Mouse (Mus musculus): ENCODE data around the gene Aifm3.

Aifm3 gene

DNA sequence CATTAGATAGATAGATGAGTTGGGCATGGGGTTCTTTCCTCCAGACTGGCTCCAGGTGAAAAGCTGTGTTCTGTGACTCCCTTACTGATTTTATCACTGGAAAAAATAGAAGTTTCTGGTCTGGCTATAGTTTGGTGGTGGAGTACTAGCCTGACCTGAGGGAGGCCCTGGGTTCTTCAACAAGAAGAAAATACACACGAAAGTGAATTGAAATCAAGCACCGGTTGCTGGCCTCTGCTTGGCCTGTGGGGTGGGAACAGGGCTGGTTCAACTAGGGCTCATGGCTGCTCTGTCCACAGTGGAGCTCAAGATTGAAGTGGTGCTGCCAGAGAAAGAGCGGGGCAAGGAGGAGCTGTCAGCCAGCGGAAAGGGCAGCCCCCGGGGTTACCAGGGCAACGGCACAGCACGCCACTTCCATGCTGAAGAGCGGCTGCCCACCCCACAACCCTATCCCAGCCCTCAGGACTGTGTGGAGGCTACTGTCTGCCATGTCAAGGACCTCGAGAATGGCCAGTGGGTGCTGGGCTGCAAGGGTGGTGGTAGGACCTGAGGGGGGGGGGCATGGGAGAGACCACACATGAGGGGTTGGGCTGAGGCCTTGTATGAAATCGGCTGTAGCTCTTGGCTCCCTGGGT, 10.0 kb downstream of the Aifm3 start:
- DNase-seq (ENCODE audit: low read depth, low spot score) = no peak

DNA sequence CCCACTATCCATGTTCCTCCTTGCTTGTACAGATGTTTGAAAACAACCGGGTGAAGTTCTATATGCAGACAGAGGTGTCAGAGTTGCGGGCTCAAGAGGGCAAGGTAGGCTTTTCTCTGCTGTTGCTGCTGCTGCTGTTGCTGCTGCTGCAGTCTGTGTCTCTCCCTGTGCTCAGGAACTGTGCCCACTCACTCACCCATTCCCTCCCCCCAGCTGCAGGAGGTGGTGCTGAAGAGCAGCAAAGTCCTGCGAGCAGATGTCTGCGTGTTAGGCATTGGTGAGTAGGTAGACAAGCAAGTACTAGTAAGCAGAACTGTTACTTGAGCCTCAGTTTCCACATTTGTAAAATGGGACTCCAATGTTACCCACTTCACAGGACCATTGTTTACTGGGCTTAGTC, 13.3 kb downstream of the Aifm3 start:
- no peak for DNase-seq (ENCODE audit: low read depth, low spot score)

DNA sequence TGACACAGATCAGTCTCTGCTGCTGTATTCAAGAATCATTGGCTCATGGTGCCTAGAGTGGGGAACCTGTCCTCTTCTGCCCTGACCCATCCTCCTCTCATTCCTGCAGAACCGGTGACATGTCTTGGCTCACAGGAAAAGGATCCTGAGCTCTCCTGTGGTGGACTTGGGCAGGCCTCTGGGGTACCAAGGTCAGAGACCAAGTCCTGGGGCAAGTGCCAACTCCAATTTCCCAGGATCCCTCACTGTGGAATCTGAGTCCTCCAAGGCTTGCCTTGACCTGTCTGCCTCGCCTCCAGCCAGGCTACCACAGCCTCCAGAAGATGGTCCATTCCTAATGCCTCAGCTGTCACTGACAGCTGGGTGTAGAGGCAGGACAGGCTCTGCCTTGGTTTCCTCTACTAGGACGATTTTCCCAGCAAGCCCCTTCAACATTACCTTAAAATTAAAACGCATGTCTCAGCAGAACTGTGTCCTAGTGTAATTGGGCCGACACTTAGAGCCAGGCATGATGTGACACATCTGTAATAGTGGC, 17.7 kb downstream of the Aifm3 start:
- DNase-seq (ENCODE audit: low read depth, low spot score) = no peak

DNA sequence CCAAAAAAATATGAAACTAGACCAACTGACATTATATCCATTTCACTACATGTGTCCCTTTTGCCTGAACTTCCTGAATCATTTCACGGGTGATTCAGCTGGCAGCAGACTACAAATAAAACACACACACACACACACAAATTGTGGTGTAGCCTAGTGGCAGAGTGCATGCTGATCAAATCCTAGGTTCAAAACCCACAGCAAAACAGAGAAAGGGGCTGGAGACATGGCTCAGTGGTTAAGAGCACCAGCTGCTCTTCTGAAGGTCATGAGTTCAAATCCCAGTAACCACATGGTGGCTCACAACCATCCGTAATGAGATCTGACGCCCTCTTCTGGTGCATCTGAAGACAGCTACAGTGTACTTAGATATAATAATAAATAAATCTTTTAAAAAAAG, 18.6 kb downstream of the Aifm3 start:
- peak; percentile 51 for DNase-seq (ENCODE audit: low read depth, low spot score)

DNA sequence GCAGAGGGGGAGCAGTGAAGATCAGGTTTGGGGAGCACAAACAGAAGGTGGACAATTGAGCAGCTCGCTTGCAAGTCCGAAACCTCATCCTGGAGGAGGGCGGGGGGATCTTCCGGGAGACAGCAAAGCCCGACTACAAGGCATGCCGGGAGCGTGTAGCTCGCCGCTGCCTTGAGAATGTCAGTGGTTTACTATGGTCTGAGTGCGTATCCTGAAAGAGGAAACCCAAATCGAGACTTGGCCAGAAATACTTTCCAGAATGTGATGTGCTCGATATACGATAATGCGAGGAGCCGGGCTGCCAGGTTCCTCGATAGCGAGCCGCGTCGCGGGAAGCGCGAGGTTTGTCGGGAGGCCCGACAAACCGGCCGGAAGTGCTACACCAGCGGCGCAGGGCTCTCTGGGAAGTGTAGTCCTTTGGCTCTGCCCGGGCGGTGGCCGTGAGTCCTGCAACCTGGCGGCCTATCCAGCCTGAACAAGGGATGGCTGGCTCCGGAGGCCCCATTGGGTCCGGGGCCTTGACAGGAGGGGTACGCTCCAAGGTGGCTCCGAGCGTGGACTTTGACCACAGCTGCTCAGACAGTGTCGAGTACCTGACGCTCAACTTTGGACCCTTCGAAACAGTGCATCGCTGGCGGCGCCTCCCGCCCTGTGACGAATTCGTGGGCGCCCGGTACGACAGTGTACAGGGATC, 19.3 kb downstream of the Aifm3 start, which contains the start of gene Lztr1:
Gene Lztr1, plus strand, starts transcription at position 143 of the 694 bp plus-strand sequence.
- DNase-seq (ENCODE audit: low read depth, low spot score) = peak; percentile 94

DNA sequence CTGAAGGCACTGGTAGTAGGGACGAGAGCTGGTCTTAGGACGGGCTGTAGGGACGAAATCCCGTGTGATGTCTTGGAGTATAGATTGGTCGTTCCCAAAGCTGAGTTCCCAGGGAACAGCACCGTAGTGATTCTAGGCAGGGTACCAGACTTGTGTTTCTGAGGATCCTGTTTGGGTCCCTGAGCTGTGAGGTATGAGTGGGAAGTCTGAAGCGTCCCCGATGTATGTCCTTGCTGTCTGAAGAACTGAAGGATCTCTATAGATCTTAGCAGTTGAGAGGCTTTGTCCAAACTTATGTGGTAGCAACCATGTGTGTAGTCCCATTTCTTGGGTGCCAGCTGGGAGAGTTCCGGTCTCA, 19.8 kb downstream of the Aifm3 start:
- peak; percentile 71 for DNase-seq (ENCODE audit: low read depth, low spot score)

DNA sequence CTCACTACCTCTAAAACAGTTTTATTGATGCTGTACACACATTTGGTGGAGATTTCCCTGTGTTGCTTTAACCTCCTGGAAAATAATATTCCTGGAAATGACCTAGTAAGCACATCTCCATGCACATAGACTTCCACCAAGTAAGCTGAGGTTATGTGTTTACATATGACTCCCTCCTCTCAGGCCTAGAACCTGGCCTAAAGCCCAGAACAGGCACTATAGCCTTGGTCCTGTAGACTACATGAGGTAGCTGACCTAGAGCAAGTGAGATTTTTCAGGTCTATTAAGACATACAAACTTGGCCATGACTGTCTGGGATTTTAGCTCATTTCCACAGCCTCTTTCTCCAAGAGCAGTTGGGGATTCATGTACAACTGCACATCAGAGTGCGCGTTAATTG, 20.7 kb downstream of the Aifm3 start:
- peak; percentile 66 for DNase-seq (ENCODE audit: low read depth, low spot score)

DNA sequence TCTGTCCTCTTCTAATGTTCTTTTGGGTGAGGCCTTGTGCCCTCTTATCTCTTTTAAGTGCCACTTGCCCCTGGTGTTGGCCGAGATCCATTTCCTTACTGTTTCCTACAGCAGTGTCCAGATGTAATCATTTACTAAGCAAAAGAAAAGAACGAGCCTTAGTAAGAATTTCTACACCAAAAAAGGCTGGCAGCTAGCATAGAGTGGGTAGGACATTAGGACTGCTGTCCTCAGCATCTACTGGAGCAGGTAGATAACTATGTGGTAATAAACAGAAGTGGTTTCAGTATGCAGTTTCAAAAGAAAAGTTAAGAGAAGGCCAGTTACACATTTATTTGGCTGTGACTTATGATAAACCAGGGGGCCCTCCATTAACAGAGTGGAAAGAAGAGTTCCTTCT, 21.3 kb downstream of the Aifm3 start:
- no peak for DNase-seq (ENCODE audit: low read depth, low spot score)

DNA sequence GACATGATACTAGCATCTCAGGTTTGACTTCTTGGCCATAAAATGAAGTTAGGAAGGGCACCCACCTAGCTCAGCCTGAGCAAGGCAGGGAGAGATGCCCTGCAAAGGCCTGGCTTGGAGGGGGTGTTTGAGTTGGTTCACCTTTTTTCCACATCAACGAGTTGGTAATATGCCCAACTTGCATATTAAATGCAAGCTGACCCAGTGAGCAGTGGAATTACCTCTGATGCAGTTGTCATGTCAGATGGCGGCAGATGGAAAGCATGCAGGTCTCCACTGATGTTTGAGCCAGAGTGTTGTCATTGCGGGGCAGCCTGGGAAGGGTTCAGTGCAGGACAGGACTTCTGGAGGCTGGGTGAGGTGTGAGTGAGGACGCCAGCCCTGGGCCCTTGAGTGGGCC, 22.0 kb downstream of the Aifm3 start:
- no peak for DNase-seq (ENCODE audit: low read depth, low spot score)

DNA sequence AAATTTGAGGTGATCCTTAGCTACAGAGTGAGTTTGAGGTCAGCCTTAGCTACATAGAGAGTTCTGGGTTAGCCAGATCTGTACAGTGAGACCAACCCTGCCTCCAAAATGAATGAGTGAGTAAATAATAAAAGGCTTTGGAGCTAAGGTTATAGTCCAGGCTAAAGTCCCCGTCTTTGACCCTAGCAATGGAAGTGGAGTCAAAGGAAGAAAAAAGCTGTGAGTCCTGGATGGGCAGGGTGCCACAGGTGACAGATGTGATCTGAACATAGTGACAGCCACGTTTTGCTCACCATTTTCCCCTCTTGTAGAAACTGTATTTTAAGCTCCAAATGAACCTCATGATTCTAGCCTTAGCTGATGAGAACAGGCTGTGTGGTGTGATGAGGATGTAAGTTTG, 29.5 kb downstream of the Aifm3 start:
- no peak for DNase-seq (ENCODE audit: low read depth, low spot score)

DNA sequence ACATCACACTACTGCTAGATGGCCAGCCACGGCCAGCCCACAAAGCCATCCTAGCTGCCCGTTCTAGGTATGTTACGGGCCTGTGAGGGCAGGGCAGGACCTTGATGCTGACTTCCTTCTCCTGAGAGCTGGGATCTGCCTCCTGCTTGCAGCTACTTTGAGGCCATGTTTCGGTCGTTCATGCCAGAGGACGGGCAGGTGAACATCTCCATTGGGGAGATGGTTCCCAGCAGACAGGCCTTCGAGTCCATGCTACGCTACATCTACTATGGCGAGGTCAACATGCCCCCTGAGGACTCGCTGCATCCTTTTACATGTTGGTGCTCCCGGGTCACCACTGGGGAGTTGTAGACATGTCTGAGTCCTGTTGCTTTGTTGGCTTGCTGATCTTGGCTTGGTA, 34.7 kb downstream of the Aifm3 start:
- DNase-seq (ENCODE audit: low read depth, low spot score) = no peak

DNA sequence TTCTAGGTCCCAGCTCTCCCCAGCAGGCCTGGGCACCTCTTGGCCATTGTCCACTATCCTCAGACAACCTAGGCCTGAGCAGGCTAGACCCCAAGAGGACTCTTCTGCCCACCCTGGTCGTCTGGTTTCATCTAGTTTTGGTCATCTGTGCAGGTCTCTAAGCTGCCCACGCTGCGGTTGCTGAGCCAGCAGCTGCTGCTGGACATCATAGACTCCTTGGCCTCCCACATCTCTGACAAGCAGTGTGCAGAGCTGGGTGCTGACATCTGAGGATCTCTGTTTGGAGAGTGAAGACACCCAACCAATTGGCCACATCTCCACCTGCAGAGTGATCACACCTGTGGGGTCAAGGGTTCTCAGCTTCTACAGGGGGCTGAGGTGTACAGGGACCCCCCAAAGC, 36.1 kb downstream of the Aifm3 start:
- DNase-seq (ENCODE audit: low read depth, low spot score) = no peak

DNA sequence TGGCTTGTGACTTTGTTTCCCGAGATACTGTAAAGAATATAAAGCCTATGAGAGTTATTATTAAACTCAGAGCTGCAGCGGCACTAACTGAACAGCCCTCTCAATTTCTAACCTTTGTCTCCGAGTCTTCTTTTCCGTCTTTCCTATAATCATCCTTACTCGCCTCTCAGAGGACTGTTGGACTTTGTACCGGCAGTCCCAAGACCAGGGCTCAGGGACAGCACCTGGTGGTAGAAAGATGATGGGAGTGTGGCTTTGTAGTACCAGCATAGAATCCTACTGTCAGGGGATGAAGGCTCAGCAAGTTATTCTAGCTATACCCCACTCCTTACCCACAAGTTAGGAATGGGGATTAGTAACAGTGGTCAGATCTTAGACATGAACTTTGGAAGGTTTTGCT, 36.8 kb downstream of the Aifm3 start:
- DNase-seq (ENCODE audit: low read depth, low spot score) = no peak

DNA sequence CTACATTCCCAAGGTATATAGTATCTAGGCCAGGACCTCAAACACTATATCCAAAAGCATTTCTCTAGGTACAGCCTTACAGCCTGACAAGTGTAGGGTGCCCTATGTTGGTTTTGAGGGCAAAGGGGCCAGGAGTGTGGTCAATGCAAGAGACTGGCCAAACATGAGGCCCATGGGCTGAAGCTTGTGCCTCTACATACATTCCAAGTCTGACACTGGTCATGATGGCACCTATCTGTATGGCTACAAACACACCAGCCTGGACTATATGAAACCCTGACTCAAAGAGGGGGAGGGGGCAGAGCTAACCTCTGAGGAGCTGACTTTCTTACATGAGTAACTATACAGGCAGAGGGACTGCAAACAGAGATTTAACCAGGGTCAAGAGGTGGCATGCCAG, 38.2 kb downstream of the Aifm3 start:
- DNase-seq (ENCODE audit: low read depth, low spot score) = no peak

DNA sequence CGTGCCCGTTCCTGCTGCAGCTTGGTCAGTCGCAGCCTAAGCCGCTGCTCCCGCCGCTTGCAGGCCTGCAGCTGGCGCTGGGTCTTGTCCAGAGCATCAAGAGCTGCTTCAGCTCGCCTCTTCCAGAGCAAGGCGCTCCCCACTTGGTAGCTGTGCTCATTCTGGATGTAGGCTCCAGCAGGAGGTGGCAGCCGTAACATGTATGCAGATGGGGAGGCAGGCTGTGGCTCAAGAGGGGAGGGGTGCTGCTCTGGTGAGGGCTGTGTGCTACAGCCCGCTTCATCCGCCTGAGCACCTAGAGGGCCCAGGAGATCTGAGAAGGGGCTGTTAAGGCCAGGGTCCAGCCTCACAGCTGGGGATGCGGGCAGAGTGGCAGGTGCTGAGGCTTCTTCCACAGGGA, 38.9 kb downstream of the Aifm3 start:
- DNase-seq (ENCODE audit: low read depth, low spot score) = no peak

DNA sequence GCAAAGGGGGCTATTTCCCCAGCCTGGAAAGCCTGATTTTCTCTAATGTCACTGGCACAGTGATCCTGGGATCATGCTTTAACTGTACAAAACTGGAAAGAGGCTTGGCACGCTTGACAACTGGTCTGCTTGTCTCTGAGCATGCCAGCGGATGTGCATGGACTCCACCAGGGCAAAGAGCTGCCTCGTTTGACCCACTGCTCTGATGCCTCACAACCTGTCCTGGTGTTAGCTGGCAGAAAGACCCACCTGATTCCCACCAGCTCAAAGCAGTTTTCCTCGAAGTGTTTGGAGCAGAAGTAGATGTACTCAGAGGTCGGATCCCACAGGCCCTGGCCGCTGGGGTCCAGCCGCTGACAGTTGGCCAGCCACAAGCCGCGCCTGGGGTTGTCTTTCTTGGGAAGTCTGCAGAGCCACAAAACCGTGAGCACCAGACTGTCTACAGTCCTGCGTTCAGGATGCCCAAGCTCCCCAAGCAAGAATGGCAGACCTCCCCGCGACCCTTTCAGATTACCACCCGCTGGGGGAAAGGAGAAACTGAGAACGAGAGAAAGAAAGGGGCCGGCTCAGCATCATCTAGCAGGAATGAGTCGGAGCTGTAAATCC, 40.7 kb downstream of the Aifm3 start:
- peak; percentile 39 for DNase-seq (ENCODE audit: low read depth, low spot score)

DNA sequence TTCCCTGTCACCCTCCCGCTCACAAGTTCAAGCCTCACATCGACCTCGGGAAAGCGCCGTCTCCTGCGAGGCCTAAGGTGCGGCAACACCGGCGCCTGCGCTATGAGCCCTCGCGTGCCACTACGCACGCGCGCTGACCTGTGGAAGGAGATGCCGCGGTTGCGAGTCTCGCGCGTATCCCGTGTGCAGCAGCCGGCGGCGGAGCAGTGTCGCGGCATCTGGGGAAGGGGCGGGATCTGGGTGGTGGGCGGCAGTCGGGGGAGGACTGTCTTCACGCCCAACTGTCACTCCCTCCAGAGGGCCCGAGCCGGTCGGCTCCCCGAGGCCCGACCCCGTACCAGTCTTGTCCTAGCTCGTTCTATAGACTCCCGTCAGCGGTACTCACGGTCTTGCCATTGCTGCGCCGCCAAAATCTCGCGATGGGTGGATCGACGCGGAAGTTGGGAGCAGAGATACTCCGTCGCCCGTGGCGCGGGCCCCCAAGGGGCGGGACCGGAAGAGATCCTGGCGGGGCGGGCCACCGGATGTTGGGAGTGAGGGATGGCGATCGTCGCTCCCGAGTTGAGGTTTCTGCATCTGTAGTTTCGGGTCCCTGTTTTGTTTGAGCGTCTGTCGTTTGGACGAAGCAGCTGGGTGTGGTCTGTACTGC, 41.4 kb downstream of the Aifm3 start, which contains the start of gene Thap7:
Gene Thap7, minus strand, starts transcription at position 497 of the 649 bp plus-strand sequence.
- DNase-seq (ENCODE audit: low read depth, low spot score) = peak; percentile 98

DNA sequence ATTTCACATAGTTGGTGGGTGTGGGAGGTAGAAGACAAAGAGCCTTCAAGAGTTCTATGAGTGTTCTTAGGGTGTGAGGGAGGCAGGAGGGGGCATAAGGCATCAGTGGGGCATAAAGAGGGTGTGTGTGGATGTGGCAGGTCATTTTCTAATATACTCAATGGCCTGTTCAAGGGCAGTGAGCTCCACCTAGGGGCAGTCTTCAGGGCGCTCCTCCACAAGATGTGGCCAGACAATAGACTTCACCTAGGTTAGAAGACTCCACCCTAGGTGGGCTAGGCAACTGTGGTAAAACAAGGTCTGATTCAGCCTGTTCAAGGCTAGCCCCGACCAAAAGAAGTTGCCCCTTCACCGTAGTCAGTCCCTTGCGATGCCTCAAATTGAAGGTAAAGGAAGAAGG, 42.9 kb downstream of the Aifm3 start:
- DNase-seq (ENCODE audit: low read depth, low spot score) = peak; percentile 77

DNA sequence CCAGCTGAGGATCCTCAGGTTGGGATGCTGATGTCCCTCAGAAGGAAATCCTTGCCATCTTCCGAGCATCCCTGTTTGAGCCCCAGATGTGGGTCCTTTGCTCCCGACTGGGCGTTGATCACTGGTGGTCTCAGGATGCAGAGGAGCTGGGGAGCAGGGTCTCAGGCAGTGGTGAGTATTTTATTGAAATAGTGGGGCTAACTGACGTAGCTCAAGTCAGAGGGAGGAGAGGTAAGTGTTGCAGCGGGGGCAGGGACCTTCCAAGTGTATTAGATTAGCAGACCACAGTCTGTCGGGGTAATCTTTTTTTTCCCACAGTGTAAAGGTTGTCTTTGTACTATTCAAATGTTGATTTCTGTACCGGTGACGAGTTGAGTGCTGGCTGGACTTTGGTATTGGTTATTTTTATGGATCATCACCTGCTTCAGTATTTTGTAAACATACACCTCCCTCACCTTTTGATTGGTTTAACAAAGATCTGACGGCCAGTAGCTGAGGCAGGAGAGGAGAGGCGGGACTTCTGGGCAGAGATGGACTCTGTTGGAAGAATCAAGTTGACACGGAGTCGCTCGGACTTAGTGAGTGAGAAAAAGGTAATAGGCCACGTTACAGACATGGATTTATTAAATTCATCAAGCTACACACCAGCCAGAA, 43.4 kb downstream of the Aifm3 start:
- DNase-seq (ENCODE audit: low read depth, low spot score) = no peak

DNA sequence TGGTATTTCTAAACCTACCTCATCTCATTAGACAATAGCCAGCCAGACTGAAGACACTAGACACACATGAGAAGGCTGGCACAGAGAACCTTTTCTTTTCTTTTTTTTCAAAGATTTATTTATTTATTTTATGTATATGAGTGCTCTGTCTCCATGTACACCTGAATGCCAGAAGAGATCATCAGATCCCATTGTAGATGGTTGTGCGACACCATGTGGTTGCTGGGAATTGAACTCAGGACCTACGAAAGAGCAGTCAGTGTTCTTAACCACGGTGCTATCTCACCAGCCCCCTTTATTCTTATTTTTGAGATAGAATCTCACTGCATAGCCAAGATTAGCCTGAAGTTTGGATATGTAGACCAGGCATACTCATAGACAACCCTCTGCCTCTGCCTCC, 47.2 kb downstream of the Aifm3 start:
- no peak for DNase-seq (ENCODE audit: low read depth, low spot score)

DNA sequence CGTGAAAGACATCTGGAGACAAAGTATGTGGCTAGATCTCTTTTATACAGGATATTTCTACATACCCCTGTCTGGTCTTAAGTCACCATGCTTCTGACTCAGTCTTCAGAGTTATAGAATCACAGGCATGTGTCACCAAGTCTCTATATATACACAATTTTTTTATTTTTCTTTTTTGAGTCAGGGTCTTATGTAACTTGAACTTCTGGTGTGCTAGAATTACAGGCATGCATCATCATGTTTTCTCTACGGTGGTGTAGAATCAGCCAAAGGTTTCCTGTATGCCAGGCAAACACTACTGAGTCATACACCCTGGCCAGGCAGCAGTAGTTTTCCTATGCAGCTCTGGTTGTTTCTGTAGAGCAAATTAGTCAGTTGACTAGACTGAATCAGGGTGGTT, 53.2 kb downstream of the Aifm3 start:
- DNase-seq (ENCODE audit: low read depth, low spot score) = peak; percentile 85

DNA sequence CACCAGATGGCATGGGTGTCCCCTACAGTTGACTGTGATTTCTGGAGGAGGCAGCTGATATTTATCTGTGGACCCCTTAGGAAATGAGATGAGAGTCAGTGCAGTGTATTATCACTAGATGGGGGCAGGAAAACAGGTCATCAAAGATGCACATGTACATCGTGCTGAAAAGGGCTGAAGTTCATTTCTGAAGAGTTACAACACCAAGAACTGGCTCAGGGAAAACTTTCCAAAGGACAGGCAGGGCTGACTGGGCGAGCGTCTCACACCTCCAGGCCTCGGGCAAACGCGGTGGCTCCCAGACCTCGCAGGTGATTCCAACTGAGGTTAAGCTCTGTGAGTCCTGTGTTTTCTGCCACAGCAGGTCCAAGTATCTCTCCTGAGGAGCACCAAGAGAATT, 63.4 kb downstream of the Aifm3 start:
- DNase-seq (ENCODE audit: low read depth, low spot score) = no peak

Data from 3T3-L1 (cell line).